Mouse (Mus musculus) retina, adult 2 months (tissue): ENCODE measurements around the gene Tax1bp3.

ENCODE experiments used
- DNase-seq: peaks from one replicate; pipeline ENCODE4 v3.0.0-alpha.2; 2012; ENCODE audit warnings: low read depth, low spot score

The Tax1bp3 gene

DNA sequence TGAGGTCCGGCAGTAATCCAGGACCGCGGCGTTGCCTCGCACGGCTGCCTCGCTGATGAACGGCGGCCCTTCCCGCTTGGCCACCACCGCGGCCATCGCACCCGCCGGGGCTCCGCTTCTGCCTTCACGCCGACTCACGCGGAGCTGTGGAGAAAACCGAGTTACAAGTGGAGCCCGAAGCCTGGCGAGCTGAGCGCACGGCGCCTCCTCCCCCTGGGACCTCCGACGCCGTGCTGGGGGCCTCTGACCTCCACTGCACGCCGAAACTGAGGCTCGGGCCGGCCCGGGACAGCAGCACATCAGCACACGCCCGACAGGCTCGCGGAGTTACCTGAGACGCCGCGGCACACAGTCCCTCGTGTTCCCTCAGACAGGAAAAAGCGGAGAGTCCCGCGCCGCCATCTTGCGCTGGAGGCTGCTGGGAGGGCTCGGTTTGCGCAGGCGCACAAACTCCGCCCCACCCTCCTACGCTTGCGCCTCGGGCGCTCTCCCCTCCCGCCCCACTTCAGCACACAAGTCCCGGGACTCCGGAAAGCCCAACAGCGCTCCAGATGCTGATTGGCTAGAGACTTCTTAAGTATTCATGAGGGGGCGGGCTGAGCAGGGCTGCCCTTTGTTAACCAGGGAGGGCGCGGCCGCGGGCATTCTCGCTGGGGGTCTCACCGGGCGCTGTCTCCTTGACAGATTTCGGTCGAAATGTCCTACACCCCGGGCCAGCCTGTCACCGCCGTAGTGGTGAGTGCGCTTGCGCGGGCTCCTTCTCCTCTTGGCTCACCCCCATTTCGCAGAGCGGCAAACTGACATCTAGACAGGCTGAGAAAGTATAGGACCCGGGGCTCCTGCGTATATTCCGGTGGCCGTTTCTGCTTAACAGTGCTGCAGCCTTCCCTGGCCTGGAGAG lies at the start of gene Tax1bp3, which contains the start of gene Emc6:
Gene Tax1bp3 (plus strand): TSS at position 476 of the 901 bp plus-strand sequence.
Gene Emc6 (minus strand): TSS at position 430 of the 901 bp plus-strand sequence.
- peak; percentile 94 for DNase-seq

DNA sequence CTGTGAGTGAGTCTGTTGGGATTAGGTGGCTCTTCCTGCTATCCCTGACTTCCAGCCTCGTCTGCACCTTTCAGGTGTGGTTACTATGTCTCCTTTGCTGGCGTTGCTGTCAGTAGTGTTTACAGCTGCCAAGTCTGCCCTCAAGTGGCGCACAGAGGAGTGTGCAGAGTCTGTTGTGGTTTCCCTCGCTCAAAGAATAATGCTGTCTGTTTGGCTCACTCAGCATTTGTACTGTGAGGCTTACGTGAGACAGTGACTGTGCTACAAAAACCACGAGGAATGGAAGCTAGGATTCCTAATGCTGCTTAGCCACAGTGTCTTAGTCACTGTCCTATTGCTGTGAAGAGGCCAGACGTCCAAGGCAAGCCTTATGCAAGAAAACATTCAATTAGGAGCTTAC lies 45.9 kb upstream of the Tax1bp3 start:
- DNase-seq, result no peak

DNA sequence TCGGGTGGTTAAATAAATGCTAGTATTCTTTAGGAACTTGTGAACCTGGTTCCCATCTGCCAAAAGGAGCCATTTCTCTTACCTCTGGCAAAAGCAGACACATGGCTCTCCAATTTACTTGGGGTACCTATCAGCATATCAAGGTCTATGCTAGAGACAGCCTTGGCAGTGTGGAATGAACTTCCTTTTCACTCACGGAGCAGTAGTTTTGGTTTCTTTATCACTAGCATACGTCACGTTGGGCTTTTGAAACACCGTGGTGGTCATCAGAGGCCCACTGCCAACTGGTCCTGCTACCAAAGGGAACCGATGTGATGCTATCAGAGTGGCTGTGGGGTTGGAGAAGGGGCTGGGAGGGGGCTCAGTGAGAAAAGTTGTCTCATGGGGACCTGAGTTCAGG lies 43.9 kb upstream of the Tax1bp3 start:
- DNase-seq, result no peak

DNA sequence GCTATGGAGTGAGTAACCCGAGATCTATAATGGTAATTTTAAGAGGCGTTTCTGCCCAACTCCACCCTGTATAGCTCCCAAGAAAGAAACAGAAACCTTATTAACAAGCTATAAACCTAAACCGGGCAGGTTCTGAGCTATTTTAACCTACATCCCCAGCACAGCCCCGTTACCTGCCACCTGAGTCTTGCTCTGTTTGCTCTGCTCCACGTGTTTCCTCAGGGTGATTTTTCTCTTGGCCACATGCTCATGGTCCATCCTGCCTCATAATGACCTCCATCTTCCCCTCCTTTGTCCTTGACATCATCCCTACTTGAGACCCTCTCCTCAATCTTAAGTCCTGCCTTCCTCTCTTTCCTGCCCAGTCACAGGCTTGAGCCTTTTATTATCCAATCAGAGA lies 42.7 kb upstream of the Tax1bp3 start:
- DNase-seq, result no peak

DNA sequence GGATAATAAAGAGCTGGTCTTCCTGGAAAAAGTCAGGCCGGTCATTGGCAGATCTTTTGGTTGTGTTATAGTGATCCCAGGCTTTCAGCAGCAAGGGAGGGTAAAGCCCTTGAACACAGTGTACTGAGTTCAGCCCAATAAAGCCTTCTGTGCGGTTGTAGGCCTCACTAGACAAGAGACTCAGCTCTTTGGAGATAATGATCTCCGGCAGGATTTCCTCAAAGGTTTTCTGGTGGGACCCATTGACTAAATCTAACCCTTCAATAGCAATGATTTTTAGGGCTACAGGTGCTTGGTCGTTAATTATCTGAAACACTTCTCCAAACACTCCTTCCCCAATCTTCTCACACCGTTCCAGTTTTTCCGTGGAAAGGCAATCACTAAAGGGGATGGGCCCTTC lies 40.3 kb upstream of the Tax1bp3 start:
- no peak for DNase-seq

DNA sequence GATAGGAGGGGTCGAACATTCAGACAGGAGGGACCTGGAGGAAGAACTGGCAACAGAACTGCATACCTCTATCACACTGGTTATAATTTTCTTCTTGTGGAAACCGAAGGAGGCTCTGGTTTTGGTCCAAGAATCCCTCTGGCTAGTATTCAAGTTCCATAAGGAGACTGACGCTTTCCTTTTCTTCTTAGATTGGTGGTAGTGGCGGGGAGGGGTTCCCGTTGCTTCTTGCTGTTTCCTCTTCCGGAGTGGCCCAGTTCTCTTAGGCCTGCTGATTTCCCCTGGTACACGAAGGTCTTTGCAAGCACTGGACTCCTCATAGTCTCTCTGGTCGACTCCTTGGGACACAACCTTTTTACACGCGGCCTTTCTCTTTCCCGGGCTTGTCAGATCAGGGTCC lies 39.8 kb upstream of the Tax1bp3 start:
- DNase-seq, result no peak

DNA sequence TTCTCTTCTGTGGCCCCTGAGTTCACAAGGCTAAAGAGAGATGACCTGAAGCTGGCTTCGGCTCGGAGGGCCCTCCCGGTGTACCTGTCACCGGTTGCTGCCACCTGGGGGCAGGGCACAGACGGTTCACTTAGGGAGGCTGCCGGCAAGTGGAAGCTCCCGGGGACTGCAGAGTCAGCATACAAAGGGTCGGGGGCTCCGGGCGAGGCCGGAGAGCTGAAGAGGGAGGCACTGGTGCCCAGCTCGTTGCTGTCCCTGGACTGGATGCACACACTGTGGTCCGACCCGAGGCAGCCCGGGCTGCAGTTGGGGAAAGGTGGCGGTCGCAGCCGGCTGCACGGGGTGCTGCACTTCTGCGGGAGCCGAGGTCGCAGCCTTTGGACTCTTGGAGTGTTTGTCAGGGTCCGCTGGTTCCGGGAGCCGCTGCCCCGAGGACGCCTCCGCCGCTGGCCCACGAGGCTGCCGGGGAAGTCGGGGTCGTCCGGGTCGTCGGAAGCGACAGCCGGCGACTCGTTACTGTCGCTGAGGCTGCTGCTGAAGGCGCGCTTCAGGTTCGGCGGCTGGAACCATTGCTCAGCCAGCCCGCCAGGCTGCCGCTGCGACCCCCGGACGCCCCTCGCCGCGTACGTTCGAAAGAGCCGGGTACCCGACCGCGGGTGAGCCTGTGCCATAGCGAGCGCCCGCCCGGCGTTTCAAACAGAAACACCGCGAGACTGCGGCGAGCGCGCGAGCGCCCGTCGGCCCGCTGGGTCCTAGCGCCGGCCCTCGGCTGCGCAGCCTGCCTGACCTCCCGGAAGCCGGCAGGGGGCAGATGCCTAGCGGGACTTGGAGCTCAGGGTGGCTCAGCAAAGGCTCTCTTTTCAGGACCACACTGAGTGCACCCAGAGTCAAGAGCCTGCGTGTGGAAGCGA lies 39.0 kb upstream of the Tax1bp3 start, which contains the start of gene Haspin:
Gene Haspin (minus strand): TSS at position 704 of the 911 bp plus-strand sequence.
- peak; percentile 73 for DNase-seq

DNA sequence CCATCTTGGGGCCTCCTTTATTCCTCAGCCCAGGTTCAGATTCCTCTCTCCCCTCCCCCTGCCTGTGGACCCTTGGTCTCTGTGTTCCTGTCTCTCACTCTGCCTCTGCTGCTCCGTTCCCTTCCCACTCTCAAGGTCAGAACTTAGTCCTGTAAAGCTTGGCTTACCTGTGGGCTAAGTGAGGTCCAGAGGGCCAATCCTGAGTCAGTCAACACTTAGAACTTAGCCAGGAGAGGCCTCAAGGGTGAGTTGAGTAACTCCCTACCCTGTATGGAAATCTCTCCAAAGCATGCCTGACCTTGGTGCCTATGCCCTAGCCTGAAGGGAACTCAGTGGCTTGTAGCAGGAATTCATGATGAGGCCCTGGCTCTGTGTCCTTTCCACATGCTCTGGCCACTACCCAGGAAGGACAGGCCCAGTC lies 32.6 kb upstream of the Tax1bp3 start:
- no peak for DNase-seq

DNA sequence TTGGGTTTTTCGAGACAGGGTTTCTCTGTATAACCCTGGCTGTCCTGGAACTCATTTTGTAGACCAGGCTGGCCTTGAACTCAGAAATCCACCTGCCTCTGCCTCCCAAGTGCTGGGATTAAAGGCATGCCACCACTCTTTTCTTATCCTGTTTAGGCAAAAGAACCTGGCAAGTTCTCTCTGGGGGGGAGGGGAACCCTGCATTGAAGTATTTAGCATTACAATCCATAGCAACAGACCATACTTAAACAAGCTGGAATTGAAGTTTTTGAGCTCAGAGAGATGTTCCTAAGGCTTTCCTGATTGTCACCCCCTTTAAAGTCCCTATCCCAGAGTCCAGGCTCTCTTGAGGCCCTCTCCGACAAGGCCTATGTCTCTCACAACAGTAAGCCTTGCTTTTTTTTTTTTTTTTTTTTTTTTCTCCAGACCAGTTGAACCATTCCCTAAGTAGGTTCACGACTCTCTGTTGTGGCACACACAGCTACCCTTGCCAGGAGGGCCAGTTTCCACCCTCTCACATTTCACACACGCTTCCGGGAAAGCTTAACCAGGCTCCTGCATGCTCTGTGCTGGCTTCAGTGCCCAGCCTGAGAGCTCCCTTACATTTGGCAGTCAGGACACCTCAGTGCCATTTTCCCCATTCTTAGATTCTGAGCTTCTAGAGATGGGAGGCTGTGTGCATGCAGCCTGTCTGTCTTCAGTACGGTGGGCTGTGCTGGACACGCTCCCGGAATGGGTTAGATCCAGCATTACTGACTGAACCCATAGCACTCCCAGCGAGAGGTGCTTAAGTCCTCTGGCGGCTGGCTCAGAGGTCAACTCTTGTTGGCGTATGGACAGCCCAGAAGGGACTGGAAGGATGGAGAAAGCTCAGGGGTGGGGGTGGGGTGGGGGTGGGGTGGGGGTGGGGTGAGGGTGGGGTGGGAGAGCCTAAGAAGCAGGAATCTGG lies 30.6 kb upstream of the Tax1bp3 start:
- DNase-seq, result no peak

DNA sequence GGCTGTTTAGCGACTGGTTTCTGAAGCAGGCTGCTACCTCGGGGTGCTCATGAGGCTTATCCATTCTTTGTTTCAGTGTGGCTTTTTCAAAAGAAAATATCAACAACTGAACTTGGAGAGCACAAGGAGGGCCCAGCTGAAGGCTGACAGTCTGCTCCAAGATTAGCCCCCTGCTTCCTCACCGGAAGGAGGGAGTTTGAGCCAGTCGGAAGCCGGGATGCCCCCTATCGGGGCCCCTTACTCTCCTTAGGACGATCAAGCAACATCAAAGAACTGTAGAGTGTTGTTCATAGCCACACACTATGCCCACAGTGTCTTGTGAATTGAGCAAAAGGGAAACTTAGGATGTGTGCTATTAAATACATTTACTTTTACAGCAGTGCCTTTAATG lies 29.9 kb upstream of the Tax1bp3 start:
- DNase-seq, result no peak

DNA sequence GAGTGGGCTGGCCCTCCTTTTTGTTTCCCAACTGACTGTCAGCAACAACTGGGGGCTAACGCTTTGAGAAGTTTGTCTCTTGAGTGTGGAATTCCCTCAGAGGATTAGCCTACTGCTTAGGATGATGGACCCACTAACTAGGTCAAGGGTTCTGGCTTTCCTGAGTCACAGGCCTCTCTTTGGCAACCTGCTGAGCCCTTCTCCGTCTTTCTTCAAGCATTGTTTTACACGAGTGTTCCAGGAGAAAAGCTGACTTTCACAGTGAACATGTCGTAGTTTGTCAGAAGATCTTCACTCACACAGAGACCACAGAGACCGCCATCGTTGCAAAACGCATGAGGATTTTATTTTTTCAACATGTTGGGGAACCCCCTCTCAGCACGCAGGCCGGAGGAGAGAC lies 28.7 kb upstream of the Tax1bp3 start:
- DNase-seq, result no peak

DNA sequence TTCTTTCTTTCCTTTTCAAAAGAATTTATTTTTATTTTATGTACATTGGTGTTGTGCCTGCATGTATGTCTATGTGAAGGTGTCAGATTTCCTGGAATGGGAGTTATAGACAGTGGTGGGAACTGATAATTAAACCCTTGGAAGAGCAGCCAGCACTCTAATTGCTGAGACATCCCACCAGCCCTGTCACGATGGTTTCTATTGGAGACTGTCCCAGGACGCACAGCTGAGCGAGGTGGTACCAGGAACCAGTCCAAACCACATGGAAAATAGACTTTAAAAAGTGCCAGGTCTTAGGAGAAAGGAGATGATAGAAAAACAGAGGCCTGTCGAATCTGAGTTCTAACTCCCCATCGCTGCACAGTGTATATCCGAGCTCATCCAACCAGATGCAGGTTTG lies 21.8 kb upstream of the Tax1bp3 start:
- DNase-seq, result no peak

DNA sequence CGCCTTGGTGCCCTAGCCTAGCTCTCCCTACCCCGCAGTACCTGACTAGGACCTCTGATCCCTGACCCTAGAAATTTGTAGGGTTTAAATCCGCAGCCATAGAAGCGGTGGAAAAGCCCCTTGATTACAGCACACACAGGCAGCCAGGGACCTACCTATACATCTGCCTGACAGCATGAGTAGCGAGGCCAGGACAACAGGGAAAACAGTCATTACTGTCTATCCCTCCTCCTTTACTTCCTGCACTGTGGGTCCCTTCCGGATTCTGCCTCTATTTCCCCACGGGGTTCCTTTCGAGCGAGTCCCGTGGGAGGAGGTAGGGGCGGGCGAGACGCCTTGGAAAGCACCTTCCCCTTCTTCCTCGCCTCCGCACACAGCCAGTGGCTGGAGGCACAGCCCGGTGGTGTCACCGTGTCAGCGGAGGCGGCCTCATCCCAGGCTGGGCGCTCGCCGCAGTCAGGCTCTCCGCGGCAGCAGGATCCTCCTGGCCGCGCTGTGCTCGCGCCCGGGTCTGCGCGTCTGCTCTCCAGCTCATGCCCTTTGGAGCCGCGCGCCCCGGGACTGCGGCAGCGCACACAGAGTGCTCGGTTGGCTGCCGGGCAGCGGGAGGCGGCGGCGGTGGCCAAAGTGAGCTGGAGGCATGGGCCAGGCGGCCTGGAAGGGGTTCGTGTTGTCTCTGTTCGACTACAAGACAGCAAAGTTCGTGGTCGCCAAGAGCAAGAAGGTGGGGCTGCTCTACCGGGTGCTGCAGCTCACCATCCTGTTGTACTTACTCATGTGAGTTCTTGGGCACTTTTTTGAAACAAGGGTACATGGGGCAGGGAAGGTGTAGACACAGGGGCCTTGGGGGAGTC lies 16.7 kb upstream of the Tax1bp3 start, which contains the start of gene P2rx5:
Gene P2rx5 (plus strand): TSS at position 465 of the 854 bp plus-strand sequence.
- no peak for DNase-seq

DNA sequence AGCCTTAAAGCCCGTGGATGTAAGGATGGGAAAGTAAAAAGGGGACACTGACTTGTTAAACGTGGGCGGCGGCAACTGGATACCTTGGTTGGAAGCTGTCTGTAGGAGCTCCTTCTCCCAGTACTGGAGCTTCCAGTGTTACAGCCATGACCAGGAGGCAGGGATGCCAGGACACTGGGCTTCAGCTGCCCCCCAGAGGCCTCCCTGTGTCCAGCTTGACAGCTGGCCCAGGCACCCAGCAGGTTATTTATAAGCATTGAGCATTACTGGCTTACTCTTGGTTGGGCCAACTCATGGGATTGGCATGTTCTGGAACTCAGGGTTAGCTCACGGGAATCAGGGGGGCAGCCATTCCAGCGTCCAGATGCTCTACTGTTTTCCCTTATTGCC lies 16.1 kb upstream of the Tax1bp3 start:
- peak; percentile 26 for DNase-seq

DNA sequence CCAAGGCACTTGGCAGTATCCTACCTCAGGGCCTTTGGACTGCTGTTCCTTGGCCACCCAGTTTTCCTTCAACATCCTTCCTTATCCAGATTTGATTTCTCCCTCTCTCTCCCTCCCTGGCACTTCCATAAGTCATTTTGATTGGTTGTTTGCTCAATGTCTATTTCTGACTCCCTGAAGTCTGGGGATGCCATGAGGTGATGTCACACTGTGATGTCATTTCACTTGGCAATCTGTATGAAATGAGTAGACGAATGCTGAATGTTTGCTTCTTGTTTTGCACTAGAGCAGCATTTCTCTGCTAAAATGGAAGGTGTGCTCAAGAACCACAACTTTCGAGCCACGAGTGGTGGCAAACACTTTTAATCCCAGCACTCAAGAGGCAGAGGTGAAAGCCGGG lies 15.3 kb upstream of the Tax1bp3 start:
- no peak for DNase-seq

DNA sequence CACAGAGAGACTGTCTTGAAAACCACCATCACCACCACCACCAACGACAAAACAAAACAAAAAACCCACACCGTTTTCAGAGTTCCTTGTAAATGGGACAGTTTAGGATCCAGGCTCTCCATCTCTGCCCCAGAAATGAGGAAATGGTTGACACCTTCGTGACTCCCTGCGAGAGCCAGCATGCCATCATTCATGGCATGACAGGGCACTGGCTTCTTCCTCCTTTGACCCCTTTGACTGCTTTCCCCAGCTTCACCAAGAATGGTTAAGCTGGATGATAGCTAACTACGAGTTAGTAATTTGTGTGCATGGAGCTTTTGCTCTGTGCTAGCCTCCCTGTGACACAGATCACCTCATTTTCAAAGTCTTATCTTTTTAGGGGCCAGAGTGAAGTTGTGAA lies 14.6 kb upstream of the Tax1bp3 start:
- DNase-seq, result no peak

DNA sequence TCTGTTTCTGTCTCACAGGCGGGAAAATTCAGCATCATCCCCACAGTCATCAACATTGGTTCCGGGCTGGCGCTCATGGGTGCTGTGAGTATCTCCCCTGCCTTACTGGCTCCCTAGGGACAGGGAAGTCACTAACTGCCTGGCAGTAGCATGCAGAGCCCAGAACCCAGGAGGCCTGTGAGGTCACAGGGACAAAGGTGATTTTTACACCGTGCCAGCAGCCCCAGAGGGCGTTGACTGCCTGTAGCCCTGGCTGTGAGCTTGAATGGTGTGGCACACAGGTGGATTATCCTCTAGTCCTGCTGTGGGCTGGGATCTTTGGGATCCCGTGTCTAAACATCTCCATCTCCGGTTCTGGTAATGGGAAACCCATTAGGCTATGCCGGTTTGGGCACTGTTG lies 8.8 kb upstream of the Tax1bp3 start:
- no peak for DNase-seq

DNA sequence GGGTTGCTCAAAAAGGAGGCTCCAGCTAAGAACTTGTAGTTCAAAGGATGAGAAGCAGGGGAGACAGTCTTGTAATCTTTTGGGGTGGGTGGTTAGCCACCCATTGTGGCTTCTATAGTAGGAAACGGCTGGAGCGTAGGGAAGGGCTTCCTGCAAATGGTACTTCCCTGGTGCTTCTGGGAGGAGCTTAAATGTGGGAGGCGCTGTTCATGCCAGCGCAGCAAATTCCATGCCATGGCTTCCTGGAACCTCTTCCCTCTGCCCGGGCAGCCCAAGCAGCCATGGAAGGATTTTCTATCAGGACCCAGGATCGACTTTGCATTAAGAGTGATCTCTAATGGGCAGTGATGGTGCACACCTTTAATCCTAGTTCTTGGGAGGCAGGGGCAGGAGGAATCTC lies 8.3 kb upstream of the Tax1bp3 start:
- no peak for DNase-seq

DNA sequence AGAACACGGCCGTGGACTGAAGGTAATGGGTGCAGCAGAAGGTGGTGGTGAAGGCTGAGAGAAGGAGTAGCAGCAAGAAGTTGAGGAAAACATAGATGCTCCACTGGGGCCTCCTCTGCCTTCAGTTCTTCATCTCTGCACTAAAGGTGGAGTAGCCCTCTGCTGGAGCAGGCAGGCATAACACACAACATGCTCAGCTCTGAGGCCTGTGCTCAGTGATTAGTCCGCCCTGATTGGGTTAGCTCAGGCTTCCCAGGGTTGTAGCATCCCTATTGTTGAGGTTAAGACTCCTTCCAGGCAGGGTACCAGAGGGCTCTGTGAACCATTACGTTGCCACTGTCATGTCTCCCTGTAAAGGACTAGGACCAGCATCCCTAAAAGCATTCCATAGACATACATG lies 7.7 kb upstream of the Tax1bp3 start:
- no peak for DNase-seq

DNA sequence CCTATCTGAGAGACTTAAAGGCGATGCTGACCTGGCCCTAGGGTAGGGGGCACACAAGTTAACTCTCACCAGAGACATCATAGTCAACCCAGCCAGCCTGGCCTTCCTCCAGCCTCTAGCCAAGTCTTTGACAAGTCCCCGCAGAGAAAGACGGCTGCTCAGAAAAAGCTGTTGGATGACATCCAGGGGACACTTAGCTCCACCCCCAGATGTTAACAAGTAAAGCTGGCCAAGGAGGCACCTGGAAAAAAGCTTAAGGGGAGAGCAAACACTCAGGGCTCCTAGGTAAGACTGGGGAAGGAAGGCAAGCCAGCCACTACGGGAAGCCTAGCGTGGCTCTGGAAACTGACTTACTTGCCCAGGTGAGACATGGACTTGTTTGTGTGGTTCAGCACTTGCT lies 4.7 kb upstream of the Tax1bp3 start:
- DNase-seq, result no peak
